Mouse (Mus musculus) intestine, postnatal 0 days (tissue): Measurements from ENCODE around the gene Nsun5. TPM values are rescaled to one million over a fixed set of nuclear protein-coding genes. Genes with fewer than 3 reads are reported as not detected.

Experiments
- ATAC-seq: fragments of 200-750 bp; cut with Nextera tagmentation; 2 replicates; pipeline ENCODE4 v1.8.0; 2017; ENCODE audit warnings: mild to moderate bottlenecking, moderate TSS enrichment, moderate library complexity
- H3K27ac ChIP-seq: fragments of 300-500 bp; sonication (generic); 2 replicates; pipeline ENCODE4 v1.5.1; 2014; ENCODE audit warnings: mild to moderate bottlenecking, low read depth, low read length, moderate library complexity
- H3K27me3 ChIP-seq: fragments of 300-500 bp; sonication (generic); replicated peaks from 2 replicates; pipeline ENCODE4 v1.6.1; 2014; ENCODE audit warnings: low read length, mixed read lengths; ENCODE audit not compliant: control insufficient read depth, insufficient read depth
- H3K36me3 ChIP-seq: fragments of 300-500 bp; sonication (generic); 2 replicates; pipeline ENCODE4 v1.6.1; 2014; ENCODE audit warnings: mild to moderate bottlenecking, moderate library complexity; ENCODE audit not compliant: control insufficient read depth, insufficient read depth
- H3K4me1 ChIP-seq: fragments of 300-500 bp; sonication (generic); replicated peaks from 2 replicates; pipeline ENCODE4 v1.6.1; 2014; ENCODE audit warnings: antibody characterized with exemption, low read length, mixed read lengths; ENCODE audit not compliant: control insufficient read depth, insufficient read depth
- H3K4me2 ChIP-seq: fragments of 300-500 bp; sonication (generic); replicated peaks from 2 replicates; pipeline ENCODE4 v1.6.1; 2014; ENCODE audit warnings: low read depth, mild to moderate bottlenecking, moderate library complexity
- H3K4me3 ChIP-seq: fragments of 300-500 bp; sonication (generic); 2 replicates; pipeline ENCODE4 v1.5.1; 2014; ENCODE audit warnings: low read depth, low read length
- H3K9ac ChIP-seq: fragments of 300-500 bp; sonication (generic); 2 replicates; pipeline ENCODE4 v1.6.1; 2014; ENCODE audit warnings: mild to moderate bottlenecking, low read depth, low read length
- H3K9me3 ChIP-seq: fragments of 300-500 bp; sonication (generic); 2 replicates; pipeline ENCODE4 v1.6.1; 2016; ENCODE audit warnings: mixed run types; ENCODE audit not compliant: control insufficient read depth
- CTCF ChIP-seq: sonication (generic); IDR thresholded peaks from 2 replicates; pipeline ENCODE4 v1.5.1; 2016; ENCODE audit warnings: low read depth, mild to moderate bottlenecking, control low read depth, antibody characterized with exemption, moderate library complexity
- WGBS: fragments of 180-500 bp; shearing (Covaris S2); extraction: QIAGEN DNeasy Blood & Tissue Kit; methylation state at CpG from one replicate; pipeline ENCODE4 v1.1.7; 2014; 5-methylcytosine and 5-hydroxymethylcytosine counted together
- polyA plus RNA-seq: library from polyadenylated mRNA; unstranded; fragments of >200 nt; fragmentation: Nextera tagmentation; extraction: Ambion mirVana; gene quantifications from 2 replicates; pipeline ENCODE4 v1.2.1, GENCODE M21; 2015

Gene Nsun5
- polyA plus RNA-seq, 1 experiment from 2014 or later: 9.8 TPM

DNA sequence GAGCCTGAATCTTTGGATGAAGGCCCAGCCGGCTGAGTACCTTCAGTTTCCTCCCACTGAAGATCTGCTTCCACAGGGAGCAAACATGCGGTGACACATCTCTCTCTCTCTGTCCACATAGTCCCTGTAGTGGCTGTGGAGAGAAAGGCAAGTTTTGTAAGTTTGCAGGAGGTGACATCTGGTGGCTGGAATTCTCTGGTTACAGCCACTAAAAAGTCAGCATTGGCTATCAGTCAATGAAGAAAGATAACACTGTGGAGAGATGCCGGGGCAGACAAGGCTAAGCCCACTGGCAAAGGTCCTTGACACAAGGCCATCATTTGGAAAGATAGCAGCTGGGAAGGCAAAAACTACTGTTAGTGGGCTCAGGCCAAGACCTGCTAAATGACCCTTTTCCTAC is 32.2 kb upstream of the Nsun5 start:
- TF ChIP-seq CTCF: peak; percentile 63
- no peak for ATAC-seq
- no peaks in the 10 kb centered on the region for H3K9me3 ChIP-seq
- no peak overlapping the region for H3K4me2 ChIP-seq
- WGBS: 19% methylated on average over 3 of the region's 3 CpGs
- H3K36me3 ChIP-seq: no peaks in the 10 kb centered on the region
- H3K27ac ChIP-seq: no peak overlapping the region
- H3K27me3 ChIP-seq: no peaks in the 10 kb centered on the region
- H3K4me3 ChIP-seq: no peak overlapping the region
- no peak overlapping the region for H3K9ac ChIP-seq
- no peaks in the 10 kb centered on the region for H3K4me1 ChIP-seq

- Histone ChIP-seq H3K4me1 (no peaks in the 10 kb centered on the region), H3K36me3 (no peaks in the 10 kb centered on the region), H3K27me3 (no peaks in the 10 kb centered on the region), H3K9ac (no peak overlapping the region), H3K4me2 (no peak overlapping the region), H3K27ac (no peak overlapping the region), H3K4me3 (no peak overlapping the region), H3K9me3 (no peaks in the 10 kb centered on the region)
- ATAC-seq: no peak
- TF ChIP-seq CTCF: no peak
- 78% methylated on average over 7 of the region's 7 CpGs for WGBS
These were observed 23.8 kb upstream of the Nsun5 start for GRCm38 (mm10) chr5:135345989-135346388.

- Histone ChIP-seq H3K4me3 (no peak overlapping the region), H3K4me1 (no peaks in the 10 kb centered on the region), H3K4me2 (no peak overlapping the region), H3K27me3 (no peaks in the 10 kb centered on the region), H3K9ac (no peak overlapping the region), H3K9me3 (no peaks in the 10 kb centered on the region), H3K36me3 (no peaks in the 10 kb centered on the region), H3K27ac (no peak overlapping the region)
- TF ChIP-seq CTCF: peak; percentile 58
- 12% methylated on average over 1 of the region's 1 CpGs for WGBS
- no peak for ATAC-seq
These were observed 23.3 kb upstream of the Nsun5 start for GRCm38 (mm10) chr5:135346430-135346829.

DNA sequence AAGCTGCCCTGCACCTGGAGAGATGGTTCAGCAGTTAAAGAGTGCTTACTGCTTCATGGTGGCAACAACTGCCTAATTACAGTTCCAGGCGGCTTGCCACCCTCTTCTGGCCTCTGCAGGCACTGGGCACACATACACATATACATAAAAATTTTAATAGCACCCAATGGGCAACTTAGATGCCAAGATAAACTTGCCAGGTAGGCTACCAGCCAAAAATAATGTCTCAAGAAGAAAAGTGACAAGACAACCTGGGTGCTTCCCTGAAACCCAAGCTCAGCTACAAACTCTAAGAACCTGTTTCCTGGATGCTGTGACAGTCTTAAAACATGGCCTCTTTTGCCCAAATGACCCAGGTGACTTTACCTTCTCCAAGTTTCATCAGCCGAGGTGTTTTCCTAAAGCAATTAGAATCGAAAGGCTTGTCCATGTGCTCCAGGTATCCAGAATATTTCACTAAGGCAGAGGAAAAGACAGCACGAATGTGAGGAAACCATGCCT is 22.2 kb upstream of the Nsun5 start:
- 64% methylated on average over 4 of the region's 4 CpGs for WGBS
- no peak overlapping the region for H3K4me2 ChIP-seq
- no peaks in the 10 kb centered on the region for H3K4me1 ChIP-seq
- no peak for TF ChIP-seq CTCF
- H3K9me3 ChIP-seq: no peaks in the 10 kb centered on the region
- no peaks in the 10 kb centered on the region for H3K36me3 ChIP-seq
- H3K27me3 ChIP-seq: no peaks in the 10 kb centered on the region
- H3K9ac ChIP-seq: no peak overlapping the region
- no peak overlapping the region for H3K27ac ChIP-seq
- no peak overlapping the region for H3K4me3 ChIP-seq
- ATAC-seq: no peak

DNA sequence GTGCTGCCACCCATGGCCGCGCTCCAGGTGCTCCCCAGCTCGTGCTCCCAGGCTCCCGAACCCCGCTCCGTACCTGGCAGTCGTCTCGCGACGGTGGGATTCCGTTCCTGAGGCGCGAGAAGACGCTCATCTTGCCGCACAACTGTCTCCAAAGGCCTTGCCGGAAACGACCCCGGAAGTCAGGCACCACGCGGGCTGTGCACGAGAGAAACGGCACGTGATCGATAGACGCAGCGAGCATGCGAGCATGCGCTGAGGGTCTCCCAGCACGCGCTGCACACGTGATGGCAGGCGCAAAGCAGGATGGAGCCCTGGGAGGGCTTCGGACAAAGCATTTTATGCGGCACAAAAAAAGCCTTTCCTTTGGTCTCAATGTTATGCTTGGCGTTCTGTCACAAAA is 19.9 kb upstream of the Nsun5 start, which contains the start of gene Fkbp6:
Fkbp6 (minus strand) TSS at position 183 of the 400 bp plus-strand sequence.
- Histone ChIP-seq H3K9ac (no peak within 1 kb of the TSS), H3K4me3 (no peak within 1 kb of the TSS), H3K27ac (no peak within 1 kb of the TSS), H3K4me1 (no peaks in the 10 kb centered on the region), H3K4me2 (no peak within 1 kb of the TSS), H3K27me3 (no peaks in the 10 kb centered on the region), H3K36me3 (no peaks in the 10 kb centered on the region), H3K9me3 (no peaks in the 10 kb centered on the region)
- 92% methylated on average over 35 of the region's 35 CpGs for WGBS
- ATAC-seq: no peak
- no peak for TF ChIP-seq CTCF

DNA sequence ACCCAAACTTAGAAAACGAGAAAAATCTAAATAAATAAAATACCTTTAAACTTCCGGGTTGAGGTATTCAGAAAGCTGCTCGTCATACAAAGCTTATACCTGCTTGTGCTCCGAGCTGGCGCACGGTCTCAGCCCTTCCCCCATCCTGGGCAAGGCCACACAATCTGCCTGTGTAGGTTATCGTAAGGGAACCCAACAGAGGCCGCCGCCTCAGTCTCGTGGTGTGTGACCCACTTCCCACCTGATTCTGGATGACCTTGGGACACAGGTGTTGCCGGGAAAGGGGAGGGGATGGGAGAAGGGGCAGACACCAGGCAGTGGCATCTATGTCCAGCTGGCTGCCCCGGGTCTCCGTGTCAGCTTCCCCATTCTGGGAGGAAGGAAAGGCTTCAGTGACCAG is 18.1 kb upstream of the Nsun5 start:
- Histone ChIP-seq H3K4me3 (no peak overlapping the region), H3K36me3 (no peaks in the 10 kb centered on the region), H3K27ac (no peak overlapping the region), H3K4me2 (no peak overlapping the region), H3K9ac (no peak overlapping the region), H3K27me3 (no peaks in the 10 kb centered on the region), H3K9me3 (no peaks in the 10 kb centered on the region), H3K4me1 (no peaks in the 10 kb centered on the region)
- ATAC-seq: no peak
- no peak for TF ChIP-seq CTCF
- 68% methylated on average over 13 of the region's 13 CpGs for WGBS

GRCm38 (mm10) chr5:135352995-135353394 is 16.8 kb upstream of the Nsun5 start, which contains the start of gene Trim50:
TSS of gene Trim50 (plus strand) at chr5:135353295.
- no peak within 1 kb of the TSS for H3K27ac ChIP-seq
- no peak for TF ChIP-seq CTCF
- H3K4me1 ChIP-seq: no peaks in the 10 kb centered on the region
- no peaks in the 10 kb centered on the region for H3K36me3 ChIP-seq
- H3K9ac ChIP-seq: no peak within 1 kb of the TSS
- H3K9me3 ChIP-seq: no peaks in the 10 kb centered on the region
- WGBS: 57% methylated on average over 9 of the region's 9 CpGs
- H3K27me3 ChIP-seq: no peaks in the 10 kb centered on the region
- H3K4me2 ChIP-seq: no peak within 1 kb of the TSS
- ATAC-seq: no peak
- H3K4me3 ChIP-seq: no peak within 1 kb of the TSS
